Mouse (Mus musculus): ENCODE measurements around the gene Igfbp4.
A peak's percentile ranks its signal among the peaks of the same experiment; 100 is the strongest.

Igfbp4 gene

GRCm38 (mm10) chr11:99083516-99083915, 42.5 kb downstream of the Igfbp4 start:
- DNase-seq: no peak

- no peak for DNase-seq
Observed at GRCm38 (mm10) chr11:99084366-99084765, 43.3 kb downstream of the Igfbp4 start.

GRCm38 (mm10) chr11:99088486-99088885, 47.4 kb downstream of the Igfbp4 start:
- no peak for DNase-seq

GRCm38 (mm10) chr11:99089077-99089601, 48.1 kb downstream of the Igfbp4 start, which contains the start of gene Tns4:
Gene Tns4, minus strand, starts transcription at chr11:99089306.
- DNase-seq: no peak

GRCm38 (mm10) chr11:99090391-99090790, 49.3 kb downstream of the Igfbp4 start:
- no peak for DNase-seq

- DNase-seq: no peak
Observed at GRCm38 (mm10) chr11:99091666-99092065, 50.6 kb downstream of the Igfbp4 start.

GRCm38 (mm10) chr11:99093740-99094139, 52.7 kb downstream of the Igfbp4 start:
- DNase-seq: no peak

GRCm38 (mm10) chr11:99094911-99095676, 54.0 kb downstream of the Igfbp4 start:
- no peak for DNase-seq

- no peak for DNase-seq
Observed at GRCm38 (mm10) chr11:99095759-99096158, 54.7 kb downstream of the Igfbp4 start.

- no peak for DNase-seq
Observed at GRCm38 (mm10) chr11:99096417-99096816, 55.4 kb downstream of the Igfbp4 start.

GRCm38 (mm10) chr11:99096996-99097774, 56.1 kb downstream of the Igfbp4 start:
- no peak for DNase-seq

- DNase-seq: no peak
Observed at GRCm38 (mm10) chr11:99098924-99099323, 57.9 kb downstream of the Igfbp4 start.

GRCm38 (mm10) chr11:99099516-99099915, 58.5 kb downstream of the Igfbp4 start:
- peak; percentile 45 to 59 for DNase-seq

- DNase-seq: no peak
Observed at GRCm38 (mm10) chr11:99100215-99100614, 59.2 kb downstream of the Igfbp4 start.

- no peak for DNase-seq
Observed at GRCm38 (mm10) chr11:99101693-99102092, 60.6 kb downstream of the Igfbp4 start.

GRCm38 (mm10) chr11:99102575-99103270, 61.7 kb downstream of the Igfbp4 start:
- DNase-seq: no peak

All from cerebellum, postnatal 14 days (tissue).